Mouse (Mus musculus): ENCODE data around the gene Gm43552.
A peak's percentile ranks its signal among the peaks of the same experiment; 100 is the strongest.
"Not testable (repeated sequence)": the region's sequence is repeated elsewhere in the genome, so short reads cannot be mapped to it uniquely, and the experiment has no call there.

Gene Gm43552

DNA sequence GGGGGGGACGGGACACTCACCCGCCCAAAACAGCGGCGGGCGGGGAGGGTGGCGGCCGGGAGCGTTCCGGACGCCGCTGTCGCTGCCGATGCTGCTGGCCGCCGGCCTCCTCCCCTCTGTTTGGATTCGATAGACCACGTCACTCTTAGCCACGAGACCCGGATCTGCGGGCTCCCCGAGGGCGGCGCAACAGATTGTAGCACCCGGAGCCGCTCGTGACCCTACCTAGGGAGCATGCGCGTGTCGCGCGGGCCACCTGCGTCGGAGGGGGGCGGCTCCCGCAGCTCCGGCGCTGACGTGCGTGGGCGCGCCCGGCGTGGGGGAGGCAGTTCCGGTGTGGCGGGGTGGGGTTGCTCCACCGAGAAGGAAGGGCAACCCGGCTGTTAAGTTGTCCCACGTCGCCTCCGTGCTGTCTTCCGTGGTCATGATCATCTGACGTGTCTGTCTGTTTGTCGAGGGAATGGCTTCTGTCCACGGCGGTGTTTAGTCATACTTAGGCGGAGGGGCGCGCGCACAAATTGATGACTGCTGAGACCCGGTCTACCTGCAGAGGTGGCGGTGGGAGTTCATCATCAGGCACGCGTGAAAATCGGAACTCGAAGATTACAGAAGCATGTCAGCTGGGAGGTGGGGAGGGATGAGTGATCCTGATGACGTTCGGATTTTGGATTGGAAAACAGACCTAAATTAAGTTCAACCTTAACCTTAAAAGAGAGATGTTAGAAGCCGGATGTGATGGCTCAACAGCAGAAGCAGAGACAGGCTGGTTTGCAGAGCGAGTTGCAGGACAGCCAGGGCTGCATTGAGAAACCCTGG is at the start of gene Gm43552:
TSS of gene Gm43552 (minus strand) at position 118 of the 816 bp plus-strand sequence.
- H3K36me3 ChIP-seq (ENCODE audit: insufficient read depth, low read length), result no peaks in the 10 kb centered on the region
- H3K4me3 ChIP-seq (replicated peaks; ENCODE audit: low read length), result peak within 1 kb of the TSS; percentile 91
- TF ChIP-seq POU5F1 (IDR thresholded peaks at IDR 0.05; ENCODE audit: borderline replicate concordance, low read length), result no peak
- TF ChIP-seq CTCF (conservative IDR thresholded peaks at IDR 0.05; ENCODE audit: low read length), result no peak
- TF ChIP-seq NANOG (IDR thresholded peaks at IDR 0.05; ENCODE audit: borderline replicate concordance, low read length), result no peak
- H3K9me3 ChIP-seq (ENCODE audit: low read length), result no peaks in the 10 kb centered on the region
- peaks cover 10% of the 10 kb centered on the region; the same call in 1 of the 2 replicates for H3K27me3 ChIP-seq (ENCODE audit: insufficient read depth, low read length)
- H3K4me1 ChIP-seq (replicated peaks; ENCODE audit: low read depth, low read length), result peaks cover 50% of the 10 kb centered on the region

DNA sequence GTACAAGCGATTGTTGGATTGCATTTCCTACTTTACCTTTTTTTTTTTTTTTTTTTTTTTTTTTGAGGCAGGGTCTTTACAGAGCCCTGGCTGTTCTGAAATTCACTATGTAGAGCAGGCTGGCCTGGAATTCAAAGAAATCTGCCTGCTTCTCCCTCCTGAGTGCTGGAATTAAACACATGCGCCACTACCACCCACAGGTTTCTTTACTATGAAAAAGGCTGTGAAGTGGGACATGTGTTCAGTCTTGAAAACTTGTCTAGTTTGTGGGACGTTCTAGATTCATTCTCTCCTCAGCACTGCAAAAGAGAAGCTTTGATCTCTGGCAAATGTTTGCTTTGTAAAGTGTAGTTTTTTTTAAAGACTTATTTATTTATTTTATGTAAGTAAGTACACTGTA is 49.3 kb upstream of the Gm43552 start:
- TF ChIP-seq POU5F1 (IDR thresholded peaks at IDR 0.05; ENCODE audit: borderline replicate concordance, low read length) (no peak), CTCF (conservative IDR thresholded peaks at IDR 0.05; ENCODE audit: low read length) (no peak), NANOG (IDR thresholded peaks at IDR 0.05; ENCODE audit: borderline replicate concordance, low read length) (no peak)
- no peak overlapping the region for H3K4me3 ChIP-seq (replicated peaks; ENCODE audit: low read length)
- no peaks in the 10 kb centered on the region for H3K9me3 ChIP-seq (ENCODE audit: low read length)
- H3K27me3 ChIP-seq (ENCODE audit: insufficient read depth, low read length), result no peaks in the 10 kb centered on the region
- peaks cover 69% of the 10 kb centered on the region for H3K4me1 ChIP-seq (replicated peaks; ENCODE audit: low read depth, low read length)
- H3K36me3 ChIP-seq (ENCODE audit: insufficient read depth, low read length), result peaks cover 35% of the 10 kb centered on the region

DNA sequence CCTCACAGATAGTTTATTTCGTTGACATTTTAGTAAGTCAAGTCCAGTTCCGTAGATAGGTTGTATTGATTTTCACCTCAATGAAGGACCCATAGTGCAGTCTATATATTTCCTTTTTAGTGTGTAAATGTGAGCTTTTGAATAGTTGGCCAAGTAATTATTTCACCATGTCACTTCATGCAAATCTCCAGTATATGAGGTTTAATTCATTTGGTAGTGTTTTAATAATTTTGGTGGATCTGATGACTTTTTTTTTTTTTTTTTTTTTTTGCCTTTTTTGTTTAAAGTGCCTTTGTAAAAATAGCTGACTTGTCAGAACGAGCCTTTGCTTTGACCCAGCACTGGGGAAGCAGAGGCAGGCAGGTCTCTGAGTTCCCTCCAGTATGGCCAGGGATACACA is 47.2 kb upstream of the Gm43552 start:
- peaks cover 74% of the 10 kb centered on the region for H3K4me1 ChIP-seq (replicated peaks; ENCODE audit: low read depth, low read length)
- no peaks in the 10 kb centered on the region for H3K9me3 ChIP-seq (ENCODE audit: low read length)
- peaks cover 25% of the 10 kb centered on the region for H3K36me3 ChIP-seq (ENCODE audit: insufficient read depth, low read length)
- TF ChIP-seq POU5F1 (IDR thresholded peaks at IDR 0.05; ENCODE audit: borderline replicate concordance, low read length) (no peak), CTCF (conservative IDR thresholded peaks at IDR 0.05; ENCODE audit: low read length) (no peak), NANOG (IDR thresholded peaks at IDR 0.05; ENCODE audit: borderline replicate concordance, low read length) (no peak)
- H3K4me3 ChIP-seq (replicated peaks; ENCODE audit: low read length), result no peak overlapping the region
- H3K27me3 ChIP-seq (ENCODE audit: insufficient read depth, low read length), result no peaks in the 10 kb centered on the region

DNA sequence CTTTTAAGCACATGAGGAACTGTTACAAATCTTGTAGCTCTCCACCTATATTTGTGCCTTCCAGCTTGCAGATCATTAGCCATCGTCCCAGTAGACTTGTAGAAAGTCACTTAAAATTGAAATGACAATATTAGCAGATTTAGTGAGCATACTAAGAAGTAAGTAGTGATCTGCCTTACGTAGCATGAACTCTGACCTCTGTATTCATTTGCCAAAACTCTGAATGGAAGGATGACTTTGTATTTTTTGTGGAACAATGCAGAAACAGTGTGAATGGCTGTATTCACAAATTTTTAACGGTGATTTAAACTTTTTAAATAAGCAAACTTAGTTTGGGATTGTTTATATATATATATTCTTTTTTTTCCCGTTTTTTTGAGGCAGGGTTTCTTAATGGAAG is 46.2 kb upstream of the Gm43552 start:
- H3K9me3 ChIP-seq (ENCODE audit: low read length), result no peaks in the 10 kb centered on the region
- TF ChIP-seq NANOG (IDR thresholded peaks at IDR 0.05; ENCODE audit: borderline replicate concordance, low read length) (no peak), CTCF (conservative IDR thresholded peaks at IDR 0.05; ENCODE audit: low read length) (no peak), POU5F1 (IDR thresholded peaks at IDR 0.05; ENCODE audit: borderline replicate concordance, low read length) (no peak)
- peak overlapping the region; percentile 95 for H3K4me3 ChIP-seq (replicated peaks; ENCODE audit: low read length)
- peaks cover 79% of the 10 kb centered on the region for H3K4me1 ChIP-seq (replicated peaks; ENCODE audit: low read depth, low read length)
- H3K36me3 ChIP-seq (ENCODE audit: insufficient read depth, low read length), result peaks cover 22% of the 10 kb centered on the region
- no peaks in the 10 kb centered on the region for H3K27me3 ChIP-seq (ENCODE audit: insufficient read depth, low read length)

DNA sequence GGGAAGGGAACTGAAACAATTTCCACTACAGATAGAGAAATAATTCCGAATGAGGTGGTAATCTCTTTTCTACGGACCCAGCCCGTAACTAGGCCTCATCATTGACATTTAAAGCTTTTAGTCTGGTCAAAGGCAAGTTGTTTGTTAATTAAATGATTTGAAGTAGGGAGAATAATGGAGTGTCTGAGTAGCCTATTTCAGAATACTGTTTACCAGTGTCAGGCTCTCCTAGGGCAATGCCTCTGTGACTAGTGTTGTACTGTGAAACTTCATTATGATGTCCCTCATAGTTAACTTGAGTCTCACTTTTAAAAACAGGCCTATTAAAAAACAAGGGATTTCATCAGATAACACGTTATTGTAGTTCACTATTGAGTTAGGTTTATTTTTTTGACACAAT is 45.5 kb upstream of the Gm43552 start:
- Histone ChIP-seq H3K36me3 (ENCODE audit: insufficient read depth, low read length) (peaks cover 15% of the 10 kb centered on the region; the same call in 1 of the 2 replicates), H3K4me1 (replicated peaks; ENCODE audit: low read depth, low read length) (peaks cover 79% of the 10 kb centered on the region), H3K4me3 (replicated peaks; ENCODE audit: low read length) (peak overlapping the region; percentile 95), H3K27me3 (ENCODE audit: insufficient read depth, low read length) (no peaks in the 10 kb centered on the region), H3K9me3 (ENCODE audit: low read length) (no peaks in the 10 kb centered on the region)
- no peak for TF ChIP-seq NANOG (IDR thresholded peaks at IDR 0.05; ENCODE audit: borderline replicate concordance, low read length)

DNA sequence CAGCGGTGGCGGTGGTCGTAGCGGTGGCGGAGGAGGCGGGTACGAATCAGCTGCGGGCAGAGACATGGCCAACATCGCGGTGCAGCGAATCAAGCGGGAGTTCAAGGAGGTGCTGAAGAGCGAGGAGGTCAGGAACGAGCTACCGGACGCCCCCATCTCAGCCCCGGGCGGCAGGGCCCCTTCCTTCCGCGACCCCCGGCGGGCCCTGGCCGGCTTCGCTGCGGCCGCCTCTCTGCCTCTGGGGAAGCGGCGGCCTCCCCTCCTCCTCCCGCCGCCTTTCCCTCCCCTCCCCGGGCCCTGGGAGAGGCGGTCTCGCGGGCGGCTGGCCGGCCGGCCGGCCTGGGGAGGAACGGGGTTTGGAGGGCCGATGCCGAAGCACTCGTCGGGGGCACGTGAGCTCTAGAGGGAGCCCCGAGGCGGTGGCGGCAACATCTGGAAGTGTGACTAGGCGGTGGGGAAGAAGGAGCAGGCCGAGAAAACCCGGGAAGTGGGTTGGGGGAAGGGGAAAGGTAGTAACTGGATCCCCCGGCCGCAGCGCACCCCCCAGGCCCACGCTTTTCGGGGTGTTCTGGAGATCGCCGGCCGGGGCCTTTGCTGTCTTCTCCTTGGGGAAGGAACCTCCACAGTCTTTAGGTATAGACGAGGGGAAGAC is 44.9 kb upstream of the Gm43552 start:
- TF ChIP-seq NANOG (IDR thresholded peaks at IDR 0.05; ENCODE audit: borderline replicate concordance, low read length) (no peak), POU5F1 (IDR thresholded peaks at IDR 0.05; ENCODE audit: borderline replicate concordance, low read length) (no peak), CTCF (conservative IDR thresholded peaks at IDR 0.05; ENCODE audit: low read length) (no peak)
- Histone ChIP-seq H3K4me3 (replicated peaks; ENCODE audit: low read length) (peak overlapping the region; percentile 95), H3K9me3 (ENCODE audit: low read length) (no peaks in the 10 kb centered on the region), H3K36me3 (ENCODE audit: insufficient read depth, low read length) (peaks cover 11% of the 10 kb centered on the region; the same call in 1 of the 2 replicates), H3K4me1 (replicated peaks; ENCODE audit: low read depth, low read length) (peaks cover 79% of the 10 kb centered on the region), H3K27me3 (ENCODE audit: insufficient read depth, low read length) (no peaks in the 10 kb centered on the region)

DNA sequence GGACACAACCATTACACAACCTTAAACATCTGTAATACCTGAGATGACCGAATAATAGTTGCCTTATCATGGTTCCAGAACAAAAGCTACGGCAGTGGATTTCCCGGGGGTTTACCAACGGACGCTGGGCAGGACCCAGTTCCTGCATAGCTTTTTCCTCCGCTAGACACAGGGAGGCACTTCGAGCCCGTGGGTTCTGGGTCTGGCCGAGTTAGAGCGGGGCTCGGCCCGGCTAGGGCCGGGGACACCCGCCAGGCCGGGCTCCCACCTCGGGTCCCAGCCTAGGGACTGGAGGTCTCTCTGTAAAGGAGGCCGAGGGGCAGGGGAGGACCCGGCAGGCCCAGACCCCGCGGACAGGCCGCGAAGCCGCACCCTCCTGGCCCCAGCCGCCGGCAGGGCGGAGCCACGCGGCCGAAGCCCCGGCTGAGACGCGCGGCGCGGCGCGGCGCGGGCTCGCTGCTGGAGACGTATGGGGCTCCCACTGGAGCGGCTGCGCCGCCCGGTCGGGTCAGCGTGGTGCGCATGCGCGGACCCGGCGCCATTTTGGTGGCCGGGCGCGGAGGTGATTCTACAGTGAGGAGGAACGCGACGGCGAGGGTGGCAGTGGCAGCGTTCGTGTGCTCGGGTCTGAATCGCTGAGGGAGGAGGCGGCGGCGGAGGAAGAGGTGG is 44.3 kb upstream of the Gm43552 start, which contains the start of the genes Smim14 and Ube2k:
TSS of gene Smim14 (minus strand) at position 434 of the 669 bp plus-strand sequence.
TSS of gene Ube2k (plus strand) at position 483 of the 669 bp plus-strand sequence.
- peaks cover 74% of the 10 kb centered on the region for H3K4me1 ChIP-seq (replicated peaks; ENCODE audit: low read depth, low read length)
- no peaks in the 10 kb centered on the region for H3K9me3 ChIP-seq (ENCODE audit: low read length)
- H3K36me3 ChIP-seq (ENCODE audit: insufficient read depth, low read length), result peaks cover 7% of the 10 kb centered on the region; the same call in 1 of the 2 replicates
- no peaks in the 10 kb centered on the region for H3K27me3 ChIP-seq (ENCODE audit: insufficient read depth, low read length)
- H3K4me3 ChIP-seq (replicated peaks; ENCODE audit: low read length), result peak within 1 kb of the TSS; percentile 95
- no peak for TF ChIP-seq POU5F1 (IDR thresholded peaks at IDR 0.05; ENCODE audit: borderline replicate concordance, low read length)
- TF ChIP-seq CTCF (conservative IDR thresholded peaks at IDR 0.05; ENCODE audit: low read length), result no peak
- TF ChIP-seq NANOG (IDR thresholded peaks at IDR 0.05; ENCODE audit: borderline replicate concordance, low read length), result no peak

DNA sequence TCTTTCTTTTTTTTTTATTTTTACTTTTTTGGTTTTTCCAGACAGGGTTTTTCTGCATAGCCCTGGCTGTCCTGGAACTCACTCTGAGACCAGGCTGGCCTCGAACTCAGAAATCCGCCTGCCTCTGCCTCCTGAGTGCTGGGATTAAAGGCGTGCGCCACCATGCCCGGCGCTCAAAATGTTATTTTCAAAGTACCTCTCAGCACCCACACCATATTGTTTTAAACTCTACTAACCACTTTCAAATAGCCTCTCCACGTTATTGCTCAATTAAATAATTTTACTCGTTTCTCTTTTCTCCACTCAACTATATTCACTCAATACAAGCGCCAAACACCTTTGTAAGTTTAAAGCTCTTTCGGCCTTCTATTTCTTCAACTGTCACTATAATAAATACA is 43.4 kb upstream of the Gm43552 start:
- H3K27me3 ChIP-seq (ENCODE audit: insufficient read depth, low read length); H3K9me3 ChIP-seq (ENCODE audit: low read length); H3K36me3 ChIP-seq (ENCODE audit: insufficient read depth, low read length): not testable (repeated sequence)
- H3K4me3 ChIP-seq (replicated peaks; ENCODE audit: low read length), result peak overlapping the region; percentile 95
- peaks cover 68% of the 10 kb centered on the region for H3K4me1 ChIP-seq (replicated peaks; ENCODE audit: low read depth, low read length)
